Mouse (Mus musculus): ENCODE results near the gene Ccr7.

Gene Ccr7

GRCm38 (mm10) chr11:99136961-99137360 lies 17.9 kb downstream of the Ccr7 start:
- no peak for DNase-seq

GRCm38 (mm10) chr11:99136361-99136760 lies 18.5 kb downstream of the Ccr7 start:
- no peak for DNase-seq

- DNase-seq: no peak
Measured at GRCm38 (mm10) chr11:99135047-99135440, 19.8 kb downstream of the Ccr7 start.

GRCm38 (mm10) chr11:99134266-99135046 lies 20.4 kb downstream of the Ccr7 start:
- DNase-seq: no peak

GRCm38 (mm10) chr11:99133285-99133897 lies 21.5 kb downstream of the Ccr7 start:
- DNase-seq: no peak

- DNase-seq: peak; percentile 89
Measured at GRCm38 (mm10) chr11:99132091-99132730, 22.7 kb downstream of the Ccr7 start.

GRCm38 (mm10) chr11:99131463-99131840 lies 23.4 kb downstream of the Ccr7 start:
- no peak for DNase-seq

GRCm38 (mm10) chr11:99130736-99131462 lies 24.0 kb downstream of the Ccr7 start:
- no peak for DNase-seq

GRCm38 (mm10) chr11:99129287-99129686 lies 25.6 kb downstream of the Ccr7 start:
- DNase-seq: no peak

- no peak for DNase-seq
Measured at GRCm38 (mm10) chr11:99127785-99128682, 26.8 kb downstream of the Ccr7 start.

GRCm38 (mm10) chr11:99126482-99127253 lies 28.2 kb downstream of the Ccr7 start:
- no peak for DNase-seq

GRCm38 (mm10) chr11:99124635-99125029 lies 30.2 kb downstream of the Ccr7 start:
- DNase-seq: no peak

GRCm38 (mm10) chr11:99123977-99124634 lies 30.8 kb downstream of the Ccr7 start:
- peak; percentile 82 for DNase-seq

- DNase-seq: no peak
Measured at GRCm38 (mm10) chr11:99122703-99123102, 32.2 kb downstream of the Ccr7 start.

GRCm38 (mm10) chr11:99121218-99121631 lies 33.7 kb downstream of the Ccr7 start:
- DNase-seq: no peak

GRCm38 (mm10) chr11:99120524-99121217 lies 34.2 kb downstream of the Ccr7 start:
- DNase-seq: no peak

- DNase-seq: no peak
Measured at GRCm38 (mm10) chr11:99118963-99119362, 35.9 kb downstream of the Ccr7 start.

GRCm38 (mm10) chr11:99118420-99118819 lies 36.5 kb downstream of the Ccr7 start:
- DNase-seq: no peak

GRCm38 (mm10) chr11:99117907-99118306 lies 37.0 kb downstream of the Ccr7 start:
- no peak for DNase-seq

- DNase-seq: no peak
Measured at GRCm38 (mm10) chr11:99115940-99116339, 38.9 kb downstream of the Ccr7 start.
